Mouse (Mus musculus): ENCODE measurements at regions not wholly inside any gene's neighbourhood (a gene's known extent, or its start where the extent isn't known, plus 50 kb on each side); places are given as distances from the start of the nearest gene placed in this dataset.

GRCm38 (mm10) chr1:94642296-94642695, 589.9 kb upstream of the Pdcd1 start:
- intact Hi-C loops (cut with DNase I), result no loop called here
- DNase-seq (ENCODE audit: low spot score in 2 of 2), result no peak

- DNase-seq (ENCODE audit: low spot score in 2 of 2), result no peak
- intact Hi-C loops (cut with DNase I), result no loop called here
These were observed 605.9 kb upstream of the Pdcd1 start for GRCm38 (mm10) chr1:94658218-94658617.

GRCm38 (mm10) chr1:94671641-94672040, 619.3 kb upstream of the Pdcd1 start:
- peak in 1 of 2 experiments; percentile 9 for DNase-seq (ENCODE audit: low spot score in 2 of 2)
- intact Hi-C loops (cut with DNase I), result no loop called here

DNA sequence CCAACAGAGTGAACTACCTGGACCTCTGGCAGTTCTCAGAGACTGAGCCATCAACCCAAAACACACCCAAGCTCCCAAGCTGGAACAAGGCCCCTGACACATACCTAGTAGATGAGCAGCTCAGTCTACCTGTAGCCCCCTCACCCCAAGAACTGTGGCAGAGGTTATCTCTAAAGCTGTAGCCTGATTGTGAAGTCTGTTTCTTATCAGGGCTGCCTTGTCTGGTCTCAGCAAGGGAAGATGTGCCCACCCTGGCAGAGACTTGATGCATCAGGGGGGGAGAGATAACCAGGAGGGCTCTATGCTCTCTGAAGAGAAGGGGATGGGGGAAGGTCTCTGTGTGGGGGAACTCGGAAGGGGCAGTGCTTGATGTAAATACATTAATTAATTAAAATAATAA, 612.9 kb upstream of the Fam174a start:
- no peak for DNase-seq (ENCODE audit: low spot score in 2 of 2)

DNA sequence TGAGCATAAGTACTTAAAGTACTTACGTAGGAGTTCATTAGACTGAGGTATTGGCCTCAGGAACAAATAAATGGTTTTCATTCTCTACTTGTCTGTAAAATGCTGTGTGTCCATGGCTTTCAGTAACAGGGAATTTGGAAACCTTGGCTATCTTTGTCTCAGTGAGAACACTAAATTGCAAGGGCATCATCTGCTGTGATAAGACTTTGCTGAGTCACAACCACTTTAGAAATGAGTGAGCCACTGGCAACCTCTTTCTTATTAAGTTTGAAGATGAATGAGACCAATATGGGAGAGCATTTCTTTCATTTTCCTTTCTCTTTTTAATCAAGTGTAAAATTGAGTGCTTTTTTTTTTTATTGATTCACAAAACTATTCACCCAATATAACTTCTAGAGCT, 611.7 kb upstream of the Fam174a start:
- intact Hi-C loops (cut with DNase I), result no loop called here
- DNase-seq (ENCODE audit: low spot score in 2 of 2), result no peak

More for the DNA sequence above, 612.9 kb upstream of the Fam174a start:
- intact Hi-C loops (cut with DNase I), result no loop called here

- intact Hi-C loops (cut with DNase I), result no loop called here
- DNase-seq (ENCODE audit: low spot score in 2 of 2), result no peak
These were observed 600.6 kb upstream of the Fam174a start for GRCm38 (mm10) chr1:94712812-94713211.

DNA sequence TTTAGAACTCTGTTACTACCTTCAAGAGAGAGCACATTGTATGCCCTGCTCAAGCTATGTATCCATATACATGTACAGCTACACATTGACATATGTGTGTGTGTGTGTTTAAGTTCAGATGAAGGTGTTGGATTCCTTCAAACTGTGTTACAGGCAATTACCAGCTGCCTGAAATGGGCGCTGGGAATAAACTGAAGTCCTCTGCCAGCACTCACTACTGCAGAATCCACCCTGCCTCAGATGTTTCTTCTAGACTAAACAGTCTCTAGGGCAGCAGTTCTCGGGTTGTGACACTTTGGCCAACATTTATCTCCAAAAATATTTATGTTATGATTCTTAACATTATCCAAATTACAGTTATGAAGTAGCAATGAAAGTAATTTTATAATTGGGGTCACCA, 595.7 kb upstream of the Fam174a start:
- no peak for DNase-seq (ENCODE audit: low spot score in 2 of 2)

GRCm38 (mm10) chr1:94753523-94753922, 559.9 kb upstream of the Fam174a start:
- DNase-seq (ENCODE audit: low spot score in 2 of 2), result no peak
- intact Hi-C loops (cut with DNase I), result no loop called here

More for the DNA sequence above, 595.7 kb upstream of the Fam174a start:
- intact Hi-C loops (cut with DNase I), result no loop called here

GRCm38 (mm10) chr1:94789019-94789585, 524.3 kb upstream of the Fam174a start:
- DNase-seq (ENCODE audit: low spot score in 2 of 2), result no peak
- intact Hi-C loops (cut with DNase I), result no loop called here

GRCm38 (mm10) chr1:94790604-94791003, 522.8 kb upstream of the Fam174a start:
- intact Hi-C loops (cut with DNase I), result no loop called here
- DNase-seq (ENCODE audit: low spot score in 2 of 2), result no peak

GRCm38 (mm10) chr1:94791052-94791451, 522.4 kb upstream of the Fam174a start:
- intact Hi-C loops (cut with DNase I), result no loop called here
- no peak for DNase-seq (ENCODE audit: low spot score in 2 of 2)

DNA sequence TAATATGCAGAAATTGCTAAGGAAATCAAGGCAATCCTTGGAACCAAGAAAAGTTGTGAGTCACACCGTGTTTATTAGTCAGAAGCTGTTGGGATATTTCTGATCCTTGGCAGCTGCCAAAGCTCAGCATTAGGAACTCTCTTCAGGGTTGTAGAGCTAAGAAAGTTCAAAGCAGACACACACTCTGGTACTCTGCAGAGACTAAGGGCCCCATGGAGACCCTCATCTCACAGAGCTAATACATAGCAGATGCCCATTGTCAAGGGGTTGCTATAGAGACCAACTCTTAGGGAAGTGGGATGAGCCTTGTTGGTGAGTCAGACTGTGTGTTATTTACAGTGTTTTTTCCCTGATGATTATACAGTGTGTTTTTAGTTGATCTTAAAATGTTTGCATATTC, 517.4 kb upstream of the Fam174a start:
- intact Hi-C loops (cut with DNase I), result no loop called here
- peak; percentile 5 to 14 for DNase-seq (ENCODE audit: low spot score in 2 of 2)

GRCm38 (mm10) chr1:94803722-94804121, 509.7 kb upstream of the Fam174a start:
- intact Hi-C loops (cut with DNase I), result no loop called here
- DNase-seq (ENCODE audit: low spot score in 2 of 2), result no peak

- intact Hi-C loops (cut with DNase I), result no loop called here
- DNase-seq (ENCODE audit: low spot score in 2 of 2), result no peak
These were observed 508.5 kb upstream of the Fam174a start for GRCm38 (mm10) chr1:94804877-94805276.

GRCm38 (mm10) chr1:94827628-94828027, 485.8 kb upstream of the Fam174a start:
- intact Hi-C loops (cut with DNase I), result no loop called here

DNA sequence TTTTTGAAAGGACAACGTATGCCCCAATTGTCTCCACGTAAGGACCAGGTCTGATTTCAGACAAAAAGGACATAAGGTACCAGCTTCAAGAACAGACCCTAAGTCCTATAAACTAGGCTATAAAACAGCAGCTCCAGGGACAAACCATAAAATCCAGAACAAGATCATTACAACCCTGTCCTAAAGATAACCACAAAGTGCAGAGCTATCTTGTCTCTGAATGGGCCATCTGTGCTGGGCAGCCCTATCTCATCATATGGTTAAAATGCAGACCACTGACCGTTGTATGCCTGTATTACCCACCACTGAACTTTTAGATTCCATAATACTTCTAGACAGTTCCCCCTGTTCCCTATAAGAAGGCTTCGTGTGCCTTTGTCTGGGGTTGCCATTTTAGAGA, 477.4 kb upstream of the Fam174a start:
- DNase-seq (ENCODE audit: low spot score in 2 of 2), result no peak
- intact Hi-C loops (cut with DNase I), result no loop called here

More at GRCm38 (mm10) chr1:94827628-94828027, 485.8 kb upstream of the Fam174a start:
- DNase-seq (ENCODE audit: low spot score in 2 of 2), result no peak

DNA sequence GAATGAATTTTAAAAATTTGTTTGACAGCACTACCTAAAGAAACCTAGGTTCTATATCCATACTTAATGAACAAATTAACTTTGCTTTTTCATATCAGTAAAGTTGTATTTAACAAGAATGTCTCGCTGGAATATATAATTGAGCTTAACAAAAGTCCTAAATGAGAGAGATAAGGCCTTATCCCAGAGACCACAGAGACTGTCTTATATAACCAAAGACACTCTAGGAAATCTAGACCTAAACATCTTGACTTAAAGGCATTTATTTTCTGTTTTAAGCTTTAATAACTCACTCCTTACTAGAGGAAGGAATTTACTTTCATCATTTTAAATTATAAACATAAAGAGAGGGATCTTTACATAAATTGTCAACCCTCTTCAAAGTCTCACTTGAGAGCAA, 461.9 kb upstream of the Fam174a start:
- no peak for DNase-seq (ENCODE audit: low spot score in 2 of 2)
- intact Hi-C loops (cut with DNase I), result no loop called here

- intact Hi-C loops (cut with DNase I), result no loop called here
- DNase-seq (ENCODE audit: low spot score in 2 of 2), result no peak
These were observed 455.0 kb upstream of the Fam174a start for GRCm38 (mm10) chr1:94858464-94858863.

GRCm38 (mm10) chr1:94868872-94869271, 444.6 kb upstream of the Fam174a start:
- intact Hi-C loops (cut with DNase I), result no loop called here
- no peak for DNase-seq (ENCODE audit: low spot score in 2 of 2)

- intact Hi-C loops (cut with DNase I), result no loop called here
- no peak for DNase-seq (ENCODE audit: low spot score in 2 of 2)
These were observed 432.9 kb upstream of the Fam174a start for GRCm38 (mm10) chr1:94880553-94880952.

DNA sequence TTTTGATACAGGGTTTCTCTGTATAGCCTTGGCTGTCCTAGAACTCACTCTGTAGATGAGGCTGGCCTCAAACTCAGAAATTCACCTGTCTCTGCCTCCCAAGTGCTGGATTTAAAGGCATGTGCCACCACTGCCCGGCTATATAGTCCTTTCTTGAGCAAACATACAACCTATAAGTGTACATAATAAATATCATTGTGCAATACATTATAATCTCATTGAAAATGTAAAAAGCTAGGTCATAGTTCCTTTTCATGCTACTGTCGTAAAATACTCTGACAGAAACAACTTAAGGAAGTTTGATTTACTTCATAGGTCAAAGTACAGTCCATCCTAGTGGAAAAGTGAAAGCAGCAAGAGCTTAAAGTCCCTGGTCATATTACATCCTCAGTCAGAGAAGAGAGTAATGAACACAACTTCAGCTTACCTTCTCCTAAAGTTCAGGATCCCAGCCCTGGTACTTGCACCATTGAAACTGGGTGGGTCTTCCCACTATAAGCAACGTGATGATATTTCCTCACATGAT, 408.4 kb upstream of the Fam174a start:
- intact Hi-C loops (cut with DNase I), result no loop called here
- no peak for DNase-seq (ENCODE audit: low spot score in 2 of 2)

DNA sequence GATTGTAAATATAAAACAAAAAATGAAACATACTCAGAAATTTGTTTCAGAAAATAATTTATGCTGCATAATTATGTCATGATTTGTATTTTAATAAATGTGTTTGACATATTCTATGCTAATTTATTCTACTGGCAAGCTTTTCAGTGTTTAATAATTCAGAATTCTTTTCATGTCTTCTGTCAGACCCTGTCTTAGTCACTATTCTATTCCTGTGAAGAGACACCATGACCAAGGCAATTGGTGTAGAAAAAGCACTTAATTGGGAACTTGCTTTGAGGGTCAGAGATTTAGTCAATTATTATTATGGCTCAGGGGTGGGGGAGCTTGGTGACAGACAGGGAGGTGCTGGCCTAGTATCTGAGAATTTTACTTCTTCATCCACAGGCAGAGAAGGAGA, 402.6 kb upstream of the Fam174a start:
- DNase-seq (ENCODE audit: low spot score in 2 of 2), result no peak
- intact Hi-C loops (cut with DNase I), result no loop called here
